Mouse (Mus musculus): ENCODE measurements at regions not wholly inside any gene's neighbourhood (a gene's known extent, or its start where the extent isn't known, plus 50 kb on each side); places are given as distances from the start of the nearest gene placed in this dataset.

DNA sequence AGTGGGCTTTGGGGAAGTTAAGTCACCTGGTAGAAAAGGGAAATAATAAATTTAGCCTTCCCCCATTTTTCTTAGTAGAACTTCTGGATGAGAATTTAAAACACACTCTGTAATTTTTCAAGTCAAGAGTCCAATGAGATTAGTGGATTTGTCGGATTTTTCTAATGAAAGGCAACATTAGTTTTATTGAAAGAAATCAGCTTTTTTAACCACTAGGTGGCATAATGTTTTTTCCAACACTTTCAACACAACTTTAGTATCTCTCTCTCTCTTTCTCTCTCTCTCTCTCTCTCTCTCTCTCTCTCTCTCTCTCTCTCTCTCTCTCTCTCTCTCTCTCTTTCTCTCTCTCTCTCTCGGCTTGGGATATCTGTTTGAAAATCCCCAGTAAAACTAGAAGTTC is 173.7 kb downstream of the Fbxo8 start:
- H3K9me3 ChIP-seq (ENCODE audit: low read length): no peaks in the 10 kb centered on the region
- TF ChIP-seq CTCF (conservative IDR thresholded peaks at IDR 0.05; ENCODE audit: low read length) (peak; percentile 26), POU5F1 (IDR thresholded peaks at IDR 0.05; ENCODE audit: borderline replicate concordance, low read length) (no peak)
- H3K27me3 ChIP-seq (ENCODE audit: insufficient read depth, low read length): no peaks in the 10 kb centered on the region
- H3K4me3 ChIP-seq (replicated peaks; ENCODE audit: low read length): no peak overlapping the region
- no peaks in the 10 kb centered on the region for H3K36me3 ChIP-seq (ENCODE audit: insufficient read depth, low read length)
- H3K4me1 ChIP-seq (replicated peaks; ENCODE audit: low read depth, low read length): no peaks in the 10 kb centered on the region

DNA sequence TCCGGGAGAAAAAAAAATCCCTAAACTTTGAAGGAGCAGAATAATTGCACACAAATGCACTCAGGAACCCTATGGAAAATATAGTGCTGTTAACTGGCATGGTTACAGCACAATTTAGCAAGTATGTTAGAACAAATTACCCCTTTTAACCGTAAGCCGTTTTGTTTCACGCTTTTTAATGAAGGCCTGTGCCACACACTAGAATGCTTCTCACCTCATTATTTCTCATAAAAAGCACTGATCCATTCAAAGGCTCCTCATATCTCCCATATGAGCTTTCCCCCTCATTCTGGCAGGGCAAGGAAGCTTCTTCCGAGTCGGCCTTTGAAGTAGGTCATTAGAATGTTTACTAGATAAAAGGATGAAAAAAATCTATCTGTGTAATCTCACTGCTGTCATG is 182.4 kb downstream of the Fbxo8 start:
- Histone ChIP-seq H3K4me3 (replicated peaks; ENCODE audit: low read length) (no peak overlapping the region), H3K9me3 (ENCODE audit: low read length) (no peaks in the 10 kb centered on the region), H3K36me3 (ENCODE audit: insufficient read depth, low read length) (no peaks in the 10 kb centered on the region), H3K4me1 (replicated peaks; ENCODE audit: low read depth, low read length) (no peaks in the 10 kb centered on the region), H3K27me3 (ENCODE audit: insufficient read depth, low read length) (no peaks in the 10 kb centered on the region)
- no peak for TF ChIP-seq POU5F1 (IDR thresholded peaks at IDR 0.05; ENCODE audit: borderline replicate concordance, low read length)
- TF ChIP-seq CTCF (conservative IDR thresholded peaks at IDR 0.05; ENCODE audit: low read length): no peak
- TF ChIP-seq NANOG (IDR thresholded peaks at IDR 0.05; ENCODE audit: borderline replicate concordance, low read length): no peak

DNA sequence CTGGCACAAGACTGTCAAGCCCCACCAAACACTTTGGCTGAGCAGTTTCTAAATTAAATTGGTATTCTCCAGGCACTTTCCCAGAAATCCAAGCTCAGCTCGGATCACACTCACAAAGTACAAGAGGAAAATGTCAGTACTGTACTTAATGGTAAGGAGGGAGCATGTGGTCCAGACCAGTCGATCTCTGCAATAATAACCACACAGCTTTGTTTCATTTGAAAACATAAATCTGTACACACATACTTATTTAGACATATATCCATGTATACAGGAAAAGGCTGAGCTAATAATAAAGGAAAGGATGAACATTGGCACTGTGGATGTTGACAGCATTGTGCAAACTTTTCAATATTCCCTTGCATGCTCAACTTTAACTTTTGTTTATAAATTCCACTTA is 184.1 kb downstream of the Fbxo8 start:
- no peak for TF ChIP-seq POU5F1 (IDR thresholded peaks at IDR 0.05; ENCODE audit: borderline replicate concordance, low read length)
- no peak for TF ChIP-seq NANOG (IDR thresholded peaks at IDR 0.05; ENCODE audit: borderline replicate concordance, low read length)
- TF ChIP-seq CTCF (conservative IDR thresholded peaks at IDR 0.05; ENCODE audit: low read length): no peak
- Histone ChIP-seq H3K9me3 (ENCODE audit: low read length) (no peaks in the 10 kb centered on the region), H3K4me3 (replicated peaks; ENCODE audit: low read length) (no peak overlapping the region), H3K4me1 (replicated peaks; ENCODE audit: low read depth, low read length) (no peaks in the 10 kb centered on the region), H3K36me3 (ENCODE audit: insufficient read depth, low read length) (no peaks in the 10 kb centered on the region), H3K27me3 (ENCODE audit: insufficient read depth, low read length) (no peaks in the 10 kb centered on the region)

DNA sequence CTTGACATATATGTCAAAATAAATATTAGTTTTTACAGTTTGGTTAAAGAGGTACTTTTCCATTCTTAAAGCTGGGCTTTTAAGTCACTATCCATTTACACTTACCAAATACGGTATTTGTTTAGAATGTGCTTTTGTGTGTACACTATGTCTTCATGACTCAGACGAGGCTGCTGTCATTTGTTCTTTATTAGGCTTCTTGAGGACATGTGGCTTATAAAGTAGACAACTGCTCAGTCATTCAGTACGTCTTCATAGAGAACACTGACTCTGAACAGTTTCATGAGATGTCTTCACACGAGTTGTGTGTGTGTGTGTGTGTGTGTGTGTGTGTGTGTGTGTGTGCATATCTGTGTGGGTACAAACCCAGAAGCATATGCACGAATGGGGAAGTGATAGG is 216.1 kb downstream of the Fbxo8 start:
- TF ChIP-seq NANOG (IDR thresholded peaks at IDR 0.05; ENCODE audit: borderline replicate concordance, low read length) (no peak), POU5F1 (IDR thresholded peaks at IDR 0.05; ENCODE audit: borderline replicate concordance, low read length) (no peak), CTCF (conservative IDR thresholded peaks at IDR 0.05; ENCODE audit: low read length) (no peak)
- Histone ChIP-seq H3K9me3 (ENCODE audit: low read length) (no peaks in the 10 kb centered on the region), H3K27me3 (ENCODE audit: insufficient read depth, low read length) (no peaks in the 10 kb centered on the region), H3K4me3 (replicated peaks; ENCODE audit: low read length) (no peak overlapping the region), H3K36me3 (ENCODE audit: insufficient read depth, low read length) (no peaks in the 10 kb centered on the region), H3K4me1 (replicated peaks; ENCODE audit: low read depth, low read length) (no peaks in the 10 kb centered on the region)

DNA sequence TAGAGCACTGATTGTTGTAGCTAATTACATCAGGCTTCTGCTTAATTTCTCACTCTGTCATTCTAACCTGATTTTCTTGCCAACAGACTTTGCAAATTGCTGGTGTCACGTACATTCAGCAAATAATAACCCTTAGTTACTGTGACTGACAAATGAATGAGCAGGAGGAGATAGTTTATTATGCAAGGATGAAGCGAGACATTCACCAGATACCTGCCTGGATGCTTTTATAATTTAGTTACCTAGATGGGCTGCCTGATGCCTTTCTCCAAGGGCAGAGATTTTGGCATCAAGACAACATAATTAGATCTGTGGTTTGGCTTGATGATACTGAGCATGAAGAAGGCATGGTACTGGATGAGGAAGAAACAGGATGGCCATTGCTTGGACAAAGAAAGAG is 233.6 kb downstream of the Fbxo8 start:
- H3K4me3 ChIP-seq (replicated peaks; ENCODE audit: low read length): no peak overlapping the region
- no peaks in the 10 kb centered on the region for H3K27me3 ChIP-seq (ENCODE audit: insufficient read depth, low read length)
- H3K9me3 ChIP-seq (ENCODE audit: low read length): no peaks in the 10 kb centered on the region
- no peak for TF ChIP-seq NANOG (IDR thresholded peaks at IDR 0.05; ENCODE audit: borderline replicate concordance, low read length)
- no peak for TF ChIP-seq POU5F1 (IDR thresholded peaks at IDR 0.05; ENCODE audit: borderline replicate concordance, low read length)
- no peak for TF ChIP-seq CTCF (conservative IDR thresholded peaks at IDR 0.05; ENCODE audit: low read length)
- no peaks in the 10 kb centered on the region for H3K4me1 ChIP-seq (replicated peaks; ENCODE audit: low read depth, low read length)
- no peaks in the 10 kb centered on the region for H3K36me3 ChIP-seq (ENCODE audit: insufficient read depth, low read length)

DNA sequence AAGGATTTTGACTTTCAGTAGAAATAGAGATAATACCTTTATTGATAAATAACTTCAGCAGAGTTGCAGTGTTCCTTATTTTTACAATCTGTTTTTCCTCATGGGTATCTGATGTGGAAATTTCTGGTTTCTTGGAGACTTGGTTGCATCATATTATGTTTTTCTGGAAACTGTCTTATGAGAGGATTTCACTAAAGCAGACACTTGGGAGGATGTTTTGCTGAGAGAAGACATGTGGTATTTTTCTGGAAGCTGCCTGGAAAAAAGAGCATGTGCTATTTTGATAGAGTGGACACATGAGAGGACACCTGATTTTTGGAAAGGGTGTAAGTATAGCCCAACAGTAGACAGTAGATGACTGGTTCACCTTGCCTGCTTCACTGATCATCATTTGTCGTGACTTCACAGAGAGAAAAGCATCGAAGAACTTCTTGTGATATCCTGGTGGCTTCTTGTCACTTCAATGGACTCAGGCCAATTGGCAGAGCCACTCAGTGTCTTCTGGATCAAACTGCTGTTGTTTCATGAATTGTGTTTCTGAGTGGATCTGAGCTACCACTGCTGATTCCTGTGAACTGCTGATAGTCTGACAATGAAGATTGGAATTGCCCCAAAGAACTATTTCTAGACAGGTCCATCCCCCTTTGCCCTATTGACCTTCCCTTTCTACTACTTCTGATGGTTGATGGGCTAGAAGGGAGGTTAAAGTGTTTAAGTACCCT is 238.8 kb downstream of the Fbxo8 start:
- no peak for TF ChIP-seq POU5F1 (IDR thresholded peaks at IDR 0.05; ENCODE audit: borderline replicate concordance, low read length)
- no peak for TF ChIP-seq CTCF (conservative IDR thresholded peaks at IDR 0.05; ENCODE audit: low read length)
- TF ChIP-seq NANOG (IDR thresholded peaks at IDR 0.05; ENCODE audit: borderline replicate concordance, low read length): no peak
- Histone ChIP-seq H3K27me3 (ENCODE audit: insufficient read depth, low read length) (no peaks in the 10 kb centered on the region), H3K4me1 (replicated peaks; ENCODE audit: low read depth, low read length) (no peaks in the 10 kb centered on the region), H3K4me3 (replicated peaks; ENCODE audit: low read length) (no peak overlapping the region), H3K9me3 (ENCODE audit: low read length) (peaks cover 4% of the 10 kb centered on the region; the same call in 1 of the 2 replicates), H3K36me3 (ENCODE audit: insufficient read depth, low read length) (no peaks in the 10 kb centered on the region)

DNA sequence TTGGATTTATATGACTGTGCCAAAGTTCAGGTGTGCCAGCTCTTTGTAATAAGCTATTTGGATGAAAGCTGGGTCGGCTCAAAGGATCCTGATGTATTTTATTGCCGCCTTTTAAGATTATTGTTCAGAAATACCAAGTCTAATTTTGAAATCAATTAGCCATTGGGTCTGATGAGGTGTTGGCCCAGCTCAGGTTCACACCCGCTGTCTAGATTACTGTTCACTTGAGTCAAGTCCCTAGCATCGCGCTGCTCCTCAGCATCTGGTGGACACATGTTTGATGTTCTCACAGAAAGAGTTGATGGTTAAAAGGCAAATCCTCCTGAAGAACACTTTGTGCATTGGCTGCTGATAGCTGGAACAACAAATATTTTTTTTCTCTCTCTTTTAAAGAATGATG is 281.8 kb downstream of the Fbxo8 start:
- Histone ChIP-seq H3K4me3 (replicated peaks; ENCODE audit: low read length) (no peak overlapping the region), H3K36me3 (ENCODE audit: insufficient read depth, low read length) (no peaks in the 10 kb centered on the region), H3K9me3 (ENCODE audit: low read length) (no peaks in the 10 kb centered on the region), H3K27me3 (ENCODE audit: insufficient read depth, low read length) (no peaks in the 10 kb centered on the region), H3K4me1 (replicated peaks; ENCODE audit: low read depth, low read length) (no peaks in the 10 kb centered on the region)
- TF ChIP-seq CTCF (conservative IDR thresholded peaks at IDR 0.05; ENCODE audit: low read length) (no peak), POU5F1 (IDR thresholded peaks at IDR 0.05; ENCODE audit: borderline replicate concordance, low read length) (no peak), NANOG (IDR thresholded peaks at IDR 0.05; ENCODE audit: borderline replicate concordance, low read length) (no peak)

DNA sequence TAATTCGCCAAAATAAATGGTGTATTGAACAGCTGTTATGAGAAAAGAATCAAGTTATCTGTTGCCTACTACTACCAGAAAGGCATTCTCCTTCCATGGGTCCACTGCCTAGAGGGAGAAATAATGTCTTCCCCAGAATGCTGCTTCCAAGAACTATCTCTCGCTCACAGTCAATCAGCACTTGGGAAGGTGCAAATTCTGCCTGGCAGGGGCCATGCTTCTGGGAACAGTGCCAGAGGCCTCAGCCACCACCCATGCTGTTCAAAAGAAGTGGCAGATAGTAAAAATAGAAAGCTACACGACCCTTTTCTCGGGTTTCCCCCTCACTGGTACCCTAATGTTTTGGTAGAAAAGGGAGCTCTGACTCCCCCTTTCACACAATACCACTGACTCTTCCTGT is 282.2 kb downstream of the Fbxo8 start:
- Histone ChIP-seq H3K36me3 (ENCODE audit: insufficient read depth, low read length) (no peaks in the 10 kb centered on the region), H3K9me3 (ENCODE audit: low read length) (no peaks in the 10 kb centered on the region), H3K27me3 (ENCODE audit: insufficient read depth, low read length) (no peaks in the 10 kb centered on the region), H3K4me3 (replicated peaks; ENCODE audit: low read length) (no peak overlapping the region), H3K4me1 (replicated peaks; ENCODE audit: low read depth, low read length) (no peaks in the 10 kb centered on the region)
- TF ChIP-seq CTCF (conservative IDR thresholded peaks at IDR 0.05; ENCODE audit: low read length): no peak
- no peak for TF ChIP-seq NANOG (IDR thresholded peaks at IDR 0.05; ENCODE audit: borderline replicate concordance, low read length)
- no peak for TF ChIP-seq POU5F1 (IDR thresholded peaks at IDR 0.05; ENCODE audit: borderline replicate concordance, low read length)

DNA sequence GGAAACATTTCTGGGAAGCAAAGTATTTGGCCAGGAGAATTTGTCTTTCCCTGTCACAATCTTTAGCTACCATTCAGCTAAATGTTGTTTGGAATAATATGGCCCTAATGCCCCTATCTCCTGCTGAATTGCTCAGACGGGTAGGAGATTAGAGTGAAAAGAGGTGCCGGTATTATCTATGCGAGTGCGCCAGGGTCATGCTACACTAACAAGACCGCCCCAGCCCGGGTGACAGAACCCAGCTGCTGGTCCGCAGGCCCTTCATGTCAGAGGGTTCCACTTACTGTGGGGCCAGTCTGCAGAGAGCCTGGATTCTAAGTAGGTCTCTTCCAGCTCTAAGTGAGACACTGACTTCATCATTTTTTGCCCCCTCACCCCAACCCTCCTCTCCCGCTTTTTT is 332.6 kb downstream of the Fbxo8 start:
- Histone ChIP-seq H3K36me3 (ENCODE audit: insufficient read depth, low read length) (no peaks in the 10 kb centered on the region), H3K4me1 (replicated peaks; ENCODE audit: low read depth, low read length) (no peaks in the 10 kb centered on the region), H3K27me3 (ENCODE audit: insufficient read depth, low read length) (no peaks in the 10 kb centered on the region), H3K4me3 (replicated peaks; ENCODE audit: low read length) (no peak overlapping the region), H3K9me3 (ENCODE audit: low read length) (no peaks in the 10 kb centered on the region)
- TF ChIP-seq POU5F1 (IDR thresholded peaks at IDR 0.05; ENCODE audit: borderline replicate concordance, low read length) (no peak), CTCF (conservative IDR thresholded peaks at IDR 0.05; ENCODE audit: low read length) (no peak), NANOG (IDR thresholded peaks at IDR 0.05; ENCODE audit: borderline replicate concordance, low read length) (no peak)

Data from E14TG2a.4 (cell line).